Comparison of ENCODE assay signal across 15 mouse cellular contexts in the genomic region with DNA sequence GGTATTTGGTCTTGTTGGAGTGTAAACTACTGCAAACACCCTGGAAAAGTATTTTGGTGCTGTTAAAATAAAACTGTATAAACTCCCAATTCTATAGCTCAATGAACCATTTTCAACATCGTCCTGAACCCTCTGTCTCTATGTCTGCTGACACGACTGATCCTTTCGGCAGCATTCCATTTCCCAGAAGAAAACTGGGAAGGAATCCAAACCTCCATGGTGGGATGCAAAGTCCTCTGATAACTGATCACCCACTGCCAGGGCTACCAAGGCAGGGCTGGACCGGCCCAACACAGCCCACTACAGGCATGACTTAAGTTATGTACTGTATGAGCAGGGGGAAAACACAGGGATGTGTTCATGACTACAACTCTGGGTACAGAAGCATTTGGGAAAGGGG. TPM values are rescaled to one million over a fixed set of nuclear protein-coding genes. Genes with fewer than 3 reads are reported as not detected.
"Had no signal": no experiment of that assay in that cellular context is flagged by ENCODE, and none has a peak within 500 bp of the region (broad histone marks: within the 10 kb centered on the region; RNA-seq: fewer than 3 reads in every experiment).

No protein-coding gene starts in this region.

- H3K4me2 ChIP-seq: intestine, embryonic 15.5 days; liver, embryonic 13.5 days; midbrain, embryonic 12.5 days; midbrain, embryonic 15.5 days; neural tube, embryonic 12.5 days; neural tube, embryonic 15.5 days; stomach, embryonic 15.5 days had no signal

- H3K36me3 ChIP-seq: intestine, embryonic 15.5 days; liver, embryonic 13.5 days; midbrain, embryonic 12.5 days; midbrain, embryonic 15.5 days; neural tube, embryonic 12.5 days; neural tube, embryonic 15.5 days; stomach, embryonic 15.5 days had no signal

- DNase-seq: layer of hippocampus, postnatal 36 days; liver, embryonic 13.5 days; retina, postnatal 1 day; right cerebral cortex, postnatal 25 days; spleen, adult 18-20 months had no signal

- H3K9ac ChIP-seq: intestine, embryonic 15.5 days; liver, embryonic 13.5 days; midbrain, embryonic 12.5 days; midbrain, embryonic 15.5 days; neural tube, embryonic 12.5 days; neural tube, embryonic 15.5 days; stomach, embryonic 15.5 days had no signal

- H3K9me3 ChIP-seq: intestine, embryonic 15.5 days; liver, embryonic 13.5 days; midbrain, embryonic 12.5 days; midbrain, embryonic 15.5 days; neural tube, embryonic 12.5 days; neural tube, embryonic 15.5 days; stomach, embryonic 15.5 days had no signal

- H3K27me3 ChIP-seq: intestine, embryonic 15.5 days; liver, embryonic 13.5 days; midbrain, embryonic 12.5 days; midbrain, embryonic 15.5 days; neural tube, embryonic 12.5 days; neural tube, embryonic 15.5 days; stomach, embryonic 15.5 days had no signal

- ATAC-seq: intestine, embryonic 15.5 days; midbrain, embryonic 15.5 days had no signal

- H3K4me3 ChIP-seq: intestine, embryonic 15.5 days; left cerebral cortex, adult 2 months; liver, embryonic 13.5 days; midbrain, embryonic 12.5 days; midbrain, embryonic 15.5 days; neural tube, embryonic 12.5 days; neural tube, embryonic 15.5 days; stomach, embryonic 15.5 days had no signal

- H3K27ac ChIP-seq: intestine, embryonic 15.5 days; kidney, postnatal 0 days; left cerebral cortex, adult 2 months; liver, embryonic 13.5 days; macrophage; midbrain, embryonic 12.5 days; midbrain, embryonic 15.5 days; neural tube, embryonic 12.5 days; neural tube, embryonic 15.5 days; stomach, embryonic 15.5 days had no signal

- H3K4me1 ChIP-seq: intestine, embryonic 15.5 days; midbrain, embryonic 12.5 days; midbrain, embryonic 15.5 days; neural tube, embryonic 12.5 days; neural tube, embryonic 15.5 days; stomach, embryonic 15.5 days had no signal

RNA-seq across cellular contexts. Expression of a gene that starts 32.8 kb away (rescaled TPM):
- total RNA-seq: liver, adult 2 months had no signal
- polyA plus RNA-seq: liver, adult 2 months; macrophage had no signal
